Mouse (Mus musculus) MEL (cell line): Measurements from ENCODE around the gene Otud1.

Experiments used
- CHD2 ChIP-seq: IDR thresholded peaks from 2 replicates; pipeline ENCODE4 v1.6.1; 2011; ENCODE audit warnings: low read length, improper control_type of control experiment
- CTCF ChIP-seq, 3 experiments: IDR thresholded peaks in 2 of 3; conservative IDR thresholded peaks in 1 of 3; 2 replicates each; pipeline ENCODE4 v1.5.1; 2011 to 2012; ENCODE audit warnings: low read length in 3 of 3, low read depth in 2 of 3, mild to moderate bottlenecking in 2 of 3, improper control_type of control experiment in 1 of 3, inconsistent platforms in 1 of 3, mixed read lengths in 1 of 3, moderate library complexity in 1 of 3; ENCODE audit not compliant: control insufficient read depth in 1 of 3, insufficient read depth in 1 of 3, poor library complexity in 1 of 3, severe bottlenecking in 1 of 3
- ELF1 ChIP-seq: IDR thresholded peaks from 2 replicates; pipeline ENCODE4 v1.6.1; 2014; ENCODE audit warnings: low read depth, mild to moderate bottlenecking, inconsistent platforms, low read length, improper control_type of control experiment, moderate library complexity
- ETS1 ChIP-seq: IDR thresholded peaks from 2 replicates; pipeline ENCODE4 v1.6.1; 2012; ENCODE audit warnings: low read depth, mild to moderate bottlenecking, inconsistent platforms, low read length, improper control_type of control experiment, moderate library complexity
- JUND ChIP-seq: IDR thresholded peaks from 2 replicates; pipeline ENCODE4 v1.6.1; 2011; ENCODE audit warnings: low read depth, mild to moderate bottlenecking, improper control_type of control experiment, low read length
- POLR2A ChIP-seq, 2 experiments: IDR thresholded peaks; 2 replicates each; pipeline ENCODE4 v1.6.1; 2011 to 2012; ENCODE audit warnings: low read length in 2 of 2, mild to moderate bottlenecking in 2 of 2, control low read depth in 1 of 2, improper control_type of control experiment in 1 of 2, low read depth in 1 of 2, moderate library complexity in 1 of 2; ENCODE audit not compliant: control insufficient read depth in 1 of 2, insufficient read depth in 1 of 2, poor library complexity in 1 of 2
- POLR2AphosphoS2 ChIP-seq: IDR thresholded peaks from 2 replicates; pipeline ENCODE4 v1.6.1; 2011; ENCODE audit warnings: low read length, improper control_type of control experiment
- RCOR1 ChIP-seq: IDR thresholded peaks from 2 replicates; pipeline ENCODE4 v1.6.1; 2012; ENCODE audit warnings: low read depth, mild to moderate bottlenecking, inconsistent platforms, low read length, improper control_type of control experiment
- SMC3 ChIP-seq: IDR thresholded peaks from 2 replicates; pipeline ENCODE4 v1.6.1; 2011; ENCODE audit warnings: low read depth, low read length, improper control_type of control experiment
- TAL1 ChIP-seq: IDR thresholded peaks from 2 replicates; pipeline ENCODE4 v1.6.1; 2012; ENCODE audit warnings: mild to moderate bottlenecking, inconsistent platforms, low read length, moderate library complexity, mixed read lengths
- ZKSCAN1 ChIP-seq: IDR thresholded peaks from 2 replicates; pipeline ENCODE4 v1.6.1; 2012; ENCODE audit warnings: low read depth, mild to moderate bottlenecking, inconsistent platforms, low read length, improper control_type of control experiment, moderate library complexity

DNA sequence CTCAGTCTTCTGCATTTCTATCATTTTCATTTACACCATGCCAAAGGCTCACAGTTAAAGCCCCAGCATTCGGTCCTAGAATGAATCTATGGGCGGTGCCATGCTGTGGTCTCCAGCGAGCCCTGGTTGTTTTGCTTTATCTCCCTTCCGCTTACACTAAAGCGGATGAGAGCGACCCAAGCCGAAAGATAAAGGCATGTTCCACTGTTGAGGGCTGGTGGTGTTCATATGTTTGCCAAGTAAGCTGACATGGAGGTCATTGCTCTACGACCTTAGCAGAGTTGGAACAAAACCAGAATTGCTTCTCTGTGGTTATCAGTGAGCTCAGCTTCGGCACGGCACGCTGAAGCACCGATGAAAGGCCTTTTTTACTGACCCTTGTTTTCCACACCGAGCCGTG, 32.5 kb downstream of the Otud1 start:
- TF ChIP-seq CTCF (IDR thresholded peaks at IDR 0.05 in 2 of 3, conservative IDR thresholded peaks at IDR 0.05 in 1 of 3; ENCODE audit: control insufficient read depth in 1 of 3, insufficient read depth in 1 of 3, low read depth in 2 of 3, low read length in 3 of 3, poor library complexity in 1 of 3, severe bottlenecking in 1 of 3) (no peak), POLR2A (IDR thresholded peaks at IDR 0.05; ENCODE audit: control insufficient read depth in 1 of 2, insufficient read depth in 1 of 2, low read depth in 1 of 2, low read length in 2 of 2, poor library complexity in 1 of 2) (no peak), JUND (no peak), SMC3 (no peak), POLR2AphosphoS2 (no peak), ZKSCAN1 (no peak), CHD2 (no peak), ETS1 (peak; percentile 63), ELF1 (no peak), RCOR1 (peak; percentile 46; the same call in 1 of the 2 replicates), TAL1 (no peak)
